Mouse (Mus musculus) forebrain, embryonic 11.5 days (tissue): ENCODE results near the gene Bmpr2. TPM values are rescaled to one million over a fixed set of nuclear protein-coding genes. Genes with fewer than 3 reads are reported as not detected.

ENCODE experiments used
- ATAC-seq: fragments of 200-750 bp; cut with Nextera tagmentation; replicated peaks from 2 replicates; pipeline ENCODE4 v1.8.0; 2017; ENCODE audit warnings: moderate TSS enrichment; ENCODE audit not compliant: low FRiP score
- DNase-seq: peaks from one replicate; pipeline ENCODE4 v3.0.0-alpha.2; 2017; ENCODE audit warnings: low spot score
- H3K27ac ChIP-seq: fragments of 300-500 bp; sonication (generic); 2 replicates; pipeline ENCODE4 v1.5.1; 2014; ENCODE audit warnings: low read depth, low read length
- H3K27me3 ChIP-seq: fragments of 300-500 bp; sonication (generic); 2 replicates; pipeline ENCODE4 v1.6.1; 2014; ENCODE audit warnings: mild to moderate bottlenecking, low read length, mixed read lengths; ENCODE audit not compliant: control insufficient read depth, insufficient read depth
- H3K36me3 ChIP-seq: fragments of 300-500 bp; sonication (generic); 2 replicates; pipeline ENCODE4 v1.6.1; 2014; ENCODE audit warnings: mild to moderate bottlenecking, low read length, moderate library complexity, mixed read lengths; ENCODE audit not compliant: control insufficient read depth, insufficient read depth
- H3K4me1 ChIP-seq: fragments of 300-500 bp; sonication (generic); replicated peaks from 2 replicates; pipeline ENCODE4 v1.6.1; 2014; ENCODE audit warnings: low read length, mixed read lengths; ENCODE audit not compliant: control insufficient read depth, insufficient read depth
- H3K4me2 ChIP-seq: fragments of 300-500 bp; sonication (generic); 2 replicates; pipeline ENCODE4 v1.6.1; 2014; ENCODE audit warnings: low read depth, mild to moderate bottlenecking, low read length, moderate library complexity, mixed read lengths; ENCODE audit not compliant: severe bottlenecking
- H3K4me3 ChIP-seq: fragments of 300-500 bp; sonication (generic); 2 replicates; pipeline ENCODE4 v1.5.1; 2014; ENCODE audit warnings: low read depth, low read length
- H3K9ac ChIP-seq: fragments of 300-500 bp; sonication (generic); 2 replicates; pipeline ENCODE4 v1.6.1; 2014; ENCODE audit warnings: low read length
- H3K9me3 ChIP-seq: fragments of 300-500 bp; sonication (generic); 2 replicates; pipeline ENCODE4 v1.6.1; 2016; ENCODE audit warnings: low read length, mixed read lengths; ENCODE audit not compliant: control insufficient read depth
- WGBS: fragments of 180-500 bp; shearing (Covaris S2); extraction: QIAGEN DNeasy Blood & Tissue Kit; methylation state at CpG from one replicate; pipeline ENCODE4 v1.1.7; 2014; 5-methylcytosine and 5-hydroxymethylcytosine counted together
- polyA plus RNA-seq: library from polyadenylated mRNA; unstranded; fragments of >200 nt; fragmentation: Nextera tagmentation; extraction: Ambion mirVana; gene quantifications from 2 replicates; pipeline ENCODE4 v1.2.1, GENCODE M21; 2014

Gene Bmpr2
- polyA plus RNA-seq, 1 experiment from 2014 or later, result 12.3 TPM

DNA sequence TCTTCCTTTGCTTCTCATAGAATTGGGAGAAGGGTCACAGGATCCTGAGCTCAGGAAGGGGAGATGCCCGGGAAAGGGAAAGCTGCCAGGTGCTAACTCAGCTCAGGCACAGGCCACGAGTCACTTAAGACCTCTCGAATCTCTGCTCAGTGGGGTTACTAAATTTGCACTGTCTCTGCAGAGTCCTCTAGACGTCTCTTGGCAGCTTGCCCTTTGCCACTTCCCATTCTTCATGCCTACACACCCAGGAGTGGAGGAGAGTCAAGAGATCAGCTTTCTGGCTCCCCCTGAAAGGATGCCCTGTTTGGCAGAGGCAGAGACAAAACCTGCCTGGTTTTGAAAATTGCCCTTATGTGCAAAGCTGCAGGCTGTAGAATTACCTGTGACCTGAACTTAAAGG is 132.3 kb downstream of the Bmpr2 start:
- Histone ChIP-seq H3K9ac (no peak overlapping the region), H3K4me2 (no peak overlapping the region), H3K27me3 (no peaks in the 10 kb centered on the region), H3K27ac (no peak overlapping the region), H3K4me3 (no peak overlapping the region), H3K9me3 (no peaks in the 10 kb centered on the region), H3K36me3 (no peaks in the 10 kb centered on the region), H3K4me1 (no peaks in the 10 kb centered on the region)
- DNase-seq, result no peak
- 69% methylated on average over 4 of the region's 4 CpGs for WGBS
- no peak for ATAC-seq

- Histone ChIP-seq H3K9ac (no peak overlapping the region), H3K27me3 (no peaks in the 10 kb centered on the region), H3K4me3 (no peak overlapping the region), H3K4me1 (no peaks in the 10 kb centered on the region), H3K36me3 (no peaks in the 10 kb centered on the region), H3K4me2 (no peak overlapping the region), H3K9me3 (no peaks in the 10 kb centered on the region), H3K27ac (no peak overlapping the region)
- WGBS, result 67% methylated on average over 5 of the region's 5 CpGs
- ATAC-seq, result no peak
- no peak for DNase-seq
These were observed 134.1 kb downstream of the Bmpr2 start for GRCm38 (mm10) chr1:59897147-59897798.

DNA sequence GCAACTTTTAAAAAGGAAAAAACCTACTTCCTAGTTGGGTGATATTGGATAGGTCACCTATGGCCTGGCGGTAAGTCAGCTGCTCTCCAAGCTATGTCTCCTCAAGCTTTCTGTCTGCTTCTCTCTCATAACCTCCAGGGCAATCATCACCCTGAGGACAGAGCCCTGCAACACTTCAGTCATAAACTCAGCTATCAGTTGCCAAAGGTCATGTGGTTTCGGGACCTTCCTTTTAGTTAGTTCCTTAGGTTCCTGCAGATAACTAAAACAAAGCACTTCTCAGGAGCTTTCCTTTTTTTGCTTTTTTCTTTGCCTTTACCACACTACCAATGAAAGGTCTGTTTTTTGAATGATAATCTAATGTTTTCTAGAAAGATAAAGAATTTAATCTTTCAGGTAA is 136.5 kb downstream of the Bmpr2 start:
- Histone ChIP-seq H3K4me1 (no peaks in the 10 kb centered on the region), H3K9ac (no peak overlapping the region), H3K4me2 (no peak overlapping the region), H3K9me3 (no peaks in the 10 kb centered on the region), H3K36me3 (no peaks in the 10 kb centered on the region), H3K4me3 (no peak overlapping the region), H3K27ac (no peak overlapping the region), H3K27me3 (no peaks in the 10 kb centered on the region)
- WGBS, result 94% methylated on average over 2 of the region's 2 CpGs
- DNase-seq (no peak), ATAC-seq (no peak)

- no peaks in the 10 kb centered on the region for H3K36me3 ChIP-seq
- no peak for DNase-seq
- H3K4me3 ChIP-seq, result no peak overlapping the region
- no peak for ATAC-seq
- H3K9ac ChIP-seq, result no peak overlapping the region
- no peaks in the 10 kb centered on the region for H3K27me3 ChIP-seq
- 87% methylated on average over 5 of the region's 5 CpGs for WGBS
- no peaks in the 10 kb centered on the region for H3K9me3 ChIP-seq
- no peak overlapping the region for H3K27ac ChIP-seq
- H3K4me1 ChIP-seq, result no peaks in the 10 kb centered on the region
- no peak overlapping the region for H3K4me2 ChIP-seq
These were observed 138.1 kb downstream of the Bmpr2 start for GRCm38 (mm10) chr1:59901082-59901876.

- WGBS, result 40% methylated on average over 3 of the region's 3 CpGs
- no peaks in the 10 kb centered on the region for H3K4me1 ChIP-seq
These were observed 139.4 kb downstream of the Bmpr2 start for GRCm38 (mm10) chr1:59902634-59903033.

GRCm38 (mm10) chr1:59904630-59905295 is 141.6 kb downstream of the Bmpr2 start:
- Histone ChIP-seq H3K27me3 (no peaks in the 10 kb centered on the region), H3K4me2 (no peak overlapping the region), H3K9me3 (no peaks in the 10 kb centered on the region), H3K27ac (no peak overlapping the region), H3K36me3 (no peaks in the 10 kb centered on the region), H3K4me1 (no peaks in the 10 kb centered on the region), H3K4me3 (no peak overlapping the region), H3K9ac (no peak overlapping the region)
- WGBS, result 96% methylated on average over 6 of the region's 6 CpGs
- DNase-seq, result no peak
- ATAC-seq, result no peak

More at GRCm38 (mm10) chr1:59902634-59903033, 139.4 kb downstream of the Bmpr2 start:
- Histone ChIP-seq H3K4me2 (no peak overlapping the region), H3K4me3 (no peak overlapping the region), H3K27ac (no peak overlapping the region), H3K9me3 (no peaks in the 10 kb centered on the region), H3K9ac (no peak overlapping the region), H3K36me3 (no peaks in the 10 kb centered on the region), H3K27me3 (no peaks in the 10 kb centered on the region)
- ATAC-seq (no peak), DNase-seq (no peak)

DNA sequence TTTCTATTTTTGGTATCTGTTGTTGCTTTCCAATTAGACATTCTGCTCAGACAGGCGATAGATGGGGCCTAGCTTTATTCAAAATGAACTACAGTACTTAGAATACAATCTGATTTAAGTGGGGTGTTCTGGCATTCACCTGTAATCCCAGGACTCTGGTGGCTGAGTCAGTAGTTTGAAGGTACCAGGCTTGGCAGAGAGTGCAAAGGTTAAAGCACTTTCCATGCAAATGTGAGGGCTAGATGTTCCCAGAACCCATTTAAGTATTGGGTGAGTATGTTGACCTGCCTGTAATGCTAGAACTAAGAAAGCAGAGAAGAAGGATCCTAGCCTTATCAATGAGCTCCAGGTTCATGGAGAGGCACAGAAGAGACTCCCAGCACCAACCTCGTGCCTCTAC is 142.7 kb downstream of the Bmpr2 start:
- no peak overlapping the region for H3K27ac ChIP-seq
- no peak overlapping the region for H3K4me3 ChIP-seq
- no peaks in the 10 kb centered on the region for H3K27me3 ChIP-seq
- H3K4me1 ChIP-seq, result no peaks in the 10 kb centered on the region
- H3K4me2 ChIP-seq, result no peak overlapping the region
- no peak for ATAC-seq
- no peak for DNase-seq
- 87% methylated on average over 2 of the region's 2 CpGs for WGBS
- no peaks in the 10 kb centered on the region for H3K36me3 ChIP-seq
- no peaks in the 10 kb centered on the region for H3K9me3 ChIP-seq
- H3K9ac ChIP-seq, result no peak overlapping the region

DNA sequence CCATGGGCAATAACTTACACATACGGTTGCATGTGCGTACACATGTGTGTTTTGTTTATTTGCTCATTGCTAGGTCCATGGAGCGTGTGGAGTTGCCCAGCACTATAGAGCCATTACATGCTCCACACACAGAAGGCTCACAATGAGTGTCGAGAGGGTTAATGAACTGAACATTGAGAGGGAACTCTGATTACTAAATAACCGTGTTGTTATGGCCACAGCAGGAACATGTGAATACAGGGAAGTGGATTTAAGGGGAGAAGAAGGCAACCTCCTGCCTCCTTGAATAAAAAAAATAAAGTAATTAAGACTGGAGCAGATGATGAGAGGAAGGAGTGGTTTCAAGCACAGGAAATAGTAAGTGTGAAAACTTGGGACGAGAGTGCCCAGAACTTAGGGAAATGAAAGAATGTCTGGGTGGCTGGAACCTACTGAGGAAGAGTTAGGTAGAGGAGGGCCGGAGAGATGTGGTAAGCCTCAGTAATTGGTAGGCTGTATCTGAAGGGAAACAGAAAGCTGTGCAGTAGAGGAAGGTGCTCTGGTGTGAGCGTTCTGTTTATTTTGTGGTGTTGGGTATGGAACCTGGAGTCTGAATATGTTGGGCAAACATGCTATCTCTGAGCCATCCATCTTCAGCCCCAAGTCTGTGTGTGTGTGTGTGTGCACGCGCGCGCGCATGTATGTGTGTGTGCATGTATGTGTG is 143.8 kb downstream of the Bmpr2 start:
- no peaks in the 10 kb centered on the region for H3K27me3 ChIP-seq
- H3K27ac ChIP-seq, result no peak overlapping the region
- no peak overlapping the region for H3K4me2 ChIP-seq
- H3K9me3 ChIP-seq, result no peaks in the 10 kb centered on the region
- no peaks in the 10 kb centered on the region for H3K36me3 ChIP-seq
- ATAC-seq (no peak), DNase-seq (no peak)
- 89% methylated on average over 13 of the region's 13 CpGs for WGBS
- H3K4me1 ChIP-seq, result no peaks in the 10 kb centered on the region
- H3K4me3 ChIP-seq, result no peak overlapping the region
- H3K9ac ChIP-seq, result no peak overlapping the region
